Mouse (Mus musculus) liver, embryonic 15.5 days (tissue): Measurements from ENCODE around the gene Il15. TPM values are rescaled to one million over a fixed set of nuclear protein-coding genes. Genes with fewer than 3 reads are reported as not detected.

ENCODE experiments used
- ATAC-seq: fragments of 200-750 bp; cut with Nextera tagmentation; 2 replicates; pipeline ENCODE4 v1.8.0; 2017; ENCODE audit warnings: moderate number of reproducible peaks, mild to moderate bottlenecking, moderate library complexity; ENCODE audit not compliant: insufficient read depth
- H3K27ac ChIP-seq: fragments of 300-500 bp; sonication (generic); replicated peaks from 2 replicates; pipeline ENCODE4 v1.5.1; 2015; ENCODE audit warnings: mild to moderate bottlenecking, inconsistent platforms
- H3K27me3 ChIP-seq: fragments of 300-500 bp; sonication (generic); 2 replicates; pipeline ENCODE4 v1.6.1; 2015; ENCODE audit warnings: mild to moderate bottlenecking, inconsistent platforms
- H3K36me3 ChIP-seq: fragments of 300-500 bp; sonication (generic); replicated peaks from 2 replicates; pipeline ENCODE4 v1.6.1; 2015; ENCODE audit warnings: moderate library complexity, mild to moderate bottlenecking, inconsistent platforms
- H3K4me1 ChIP-seq: fragments of 300-500 bp; sonication (generic); replicated peaks from 2 replicates; pipeline ENCODE4 v1.6.1; 2015; ENCODE audit warnings: inconsistent platforms
- H3K4me2 ChIP-seq: fragments of 300-500 bp; sonication (generic); 2 replicates; pipeline ENCODE4 v1.6.1; 2015; ENCODE audit warnings: moderate library complexity, mild to moderate bottlenecking, inconsistent platforms
- H3K4me3 ChIP-seq: fragments of 300-500 bp; sonication (generic); replicated peaks from 2 replicates; pipeline ENCODE4 v1.5.1; 2015; ENCODE audit warnings: mild to moderate bottlenecking, inconsistent platforms
- H3K9ac ChIP-seq: fragments of 300-500 bp; sonication (generic); 2 replicates; pipeline ENCODE4 v1.6.1; 2015; ENCODE audit warnings: moderate library complexity, mild to moderate bottlenecking, inconsistent platforms
- H3K9me3 ChIP-seq: fragments of 300-500 bp; sonication (generic); replicated peaks from 2 replicates; pipeline ENCODE4 v1.6.1; 2016; ENCODE audit warnings: inconsistent platforms
- WGBS: fragments of 180-500 bp; shearing (Covaris S2); methylation state at CpG from one replicate; pipeline ENCODE4 v1.1.7; 2015; ENCODE audit warnings: mixed read lengths; ENCODE audit not compliant: insufficient replicate concordance; 5-methylcytosine and 5-hydroxymethylcytosine counted together
- polyA plus RNA-seq: library from polyadenylated mRNA; unstranded; fragments of >200 nt; fragmentation: Nextera tagmentation; extraction: Ambion mirVana; gene quantifications from 2 replicates; pipeline ENCODE4 v1.2.1, GENCODE M21; 2015

Il15 gene
- polyA plus RNA-seq, result 4.5 and 4.6 TPM in 2 replicates

- Histone ChIP-seq H3K27me3 (no peaks in the 10 kb centered on the region), H3K27ac (peak within 1 kb of the TSS; percentile 67), H3K4me2 (peak within 1 kb of the TSS; percentile 59), H3K9me3 (no peaks in the 10 kb centered on the region), H3K4me1 (no peaks in the 10 kb centered on the region), H3K36me3 (no peaks in the 10 kb centered on the region), H3K9ac (peak within 1 kb of the TSS; percentile 26), H3K4me3 (peak within 1 kb of the TSS; percentile 59)
- ATAC-seq, result peak; percentile 56
- 1% methylated on average over 13 of the region's 13 CpGs for WGBS
These were observed at the start of gene Il15 for GRCm38 (mm10) chr8:82402686-82403330. Il15 (minus strand) TSS chr8:82403222.

- no peak overlapping the region for H3K9ac ChIP-seq
- H3K9me3 ChIP-seq, result no peaks in the 10 kb centered on the region
- H3K27ac ChIP-seq, result no peak overlapping the region
- no peaks in the 10 kb centered on the region for H3K36me3 ChIP-seq
- no peak for ATAC-seq
- no peak overlapping the region for H3K4me3 ChIP-seq
- H3K27me3 ChIP-seq, result no peaks in the 10 kb centered on the region
- no peak overlapping the region for H3K4me2 ChIP-seq
- H3K4me1 ChIP-seq, result no peaks in the 10 kb centered on the region
These were observed 41.9 kb upstream of the Il15 start for GRCm38 (mm10) chr8:82444897-82445296.

GRCm38 (mm10) chr8:82416587-82417340 lies 13.7 kb upstream of the Il15 start:
- peak; percentile 74 for ATAC-seq
- Histone ChIP-seq H3K36me3 (no peaks in the 10 kb centered on the region), H3K4me2 (peak overlapping the region; percentile 20; the same call in 1 of the 2 replicates), H3K9ac (no peak overlapping the region), H3K9me3 (no peaks in the 10 kb centered on the region), H3K27me3 (no peaks in the 10 kb centered on the region), H3K4me3 (no peak overlapping the region), H3K27ac (peak overlapping the region; percentile 69), H3K4me1 (no peaks in the 10 kb centered on the region)
- 38% methylated on average over 5 of the region's 5 CpGs for WGBS

GRCm38 (mm10) chr8:82415485-82415884 lies 12.5 kb upstream of the Il15 start:
- H3K9me3 ChIP-seq, result no peaks in the 10 kb centered on the region
- no peak overlapping the region for H3K4me2 ChIP-seq
- ATAC-seq, result peak; percentile 65
- 0 out of 2 replicates have a peak overlapping the region, but pooled peaks have one; percentile 69 for H3K27ac ChIP-seq
- no peaks in the 10 kb centered on the region for H3K27me3 ChIP-seq
- H3K36me3 ChIP-seq, result no peaks in the 10 kb centered on the region
- WGBS, result 44% methylated on average over 1 of the region's 1 CpGs
- no peak overlapping the region for H3K9ac ChIP-seq
- H3K4me3 ChIP-seq, result no peak overlapping the region
- H3K4me1 ChIP-seq, result no peaks in the 10 kb centered on the region

GRCm38 (mm10) chr8:82410135-82410534 lies 7.1 kb upstream of the Il15 start:
- Histone ChIP-seq H3K4me2 (no peak overlapping the region), H3K4me1 (no peaks in the 10 kb centered on the region), H3K27me3 (no peaks in the 10 kb centered on the region), H3K4me3 (no peak overlapping the region), H3K9ac (no peak overlapping the region), H3K9me3 (no peaks in the 10 kb centered on the region), H3K36me3 (no peaks in the 10 kb centered on the region), H3K27ac (no peak overlapping the region)
- 65% methylated on average over 3 of the region's 3 CpGs for WGBS
- no peak for ATAC-seq

GRCm38 (mm10) chr8:82407060-82407459 lies 4.0 kb upstream of the Il15 start:
- no peaks in the 10 kb centered on the region for H3K36me3 ChIP-seq
- no peaks in the 10 kb centered on the region for H3K27me3 ChIP-seq
- no peak for ATAC-seq
- H3K4me1 ChIP-seq, result no peaks in the 10 kb centered on the region
- H3K9ac ChIP-seq, result no peak overlapping the region
- H3K9me3 ChIP-seq, result no peaks in the 10 kb centered on the region
- no peak overlapping the region for H3K4me2 ChIP-seq
- H3K4me3 ChIP-seq, result no peak overlapping the region
- H3K27ac ChIP-seq, result no peak overlapping the region
- WGBS, result 49% methylated on average over 1 of the region's 1 CpGs

GRCm38 (mm10) chr8:82404068-82404467 lies 1.0 kb upstream of the Il15 start:
- H3K9me3 ChIP-seq, result no peaks in the 10 kb centered on the region
- WGBS, result 77% methylated on average over 3 of the region's 3 CpGs
- H3K4me2 ChIP-seq, result no peak overlapping the region
- no peaks in the 10 kb centered on the region for H3K4me1 ChIP-seq
- no peak overlapping the region for H3K27ac ChIP-seq
- H3K4me3 ChIP-seq, result no peak overlapping the region
- no peak for ATAC-seq
- H3K27me3 ChIP-seq, result no peaks in the 10 kb centered on the region
- H3K9ac ChIP-seq, result no peak overlapping the region
- no peaks in the 10 kb centered on the region for H3K36me3 ChIP-seq

- no peaks in the 10 kb centered on the region for H3K4me1 ChIP-seq
- no peaks in the 10 kb centered on the region for H3K27me3 ChIP-seq
- H3K9ac ChIP-seq, result peak overlapping the region; percentile 26; the same call in 1 of the 2 replicates
- H3K9me3 ChIP-seq, result no peaks in the 10 kb centered on the region
- peak overlapping the region; percentile 59 for H3K4me3 ChIP-seq
- peak overlapping the region; percentile 59 for H3K4me2 ChIP-seq
- ATAC-seq, result peak; percentile 38; the same call in 1 of the 2 replicates
- 0% methylated on average over 13 of the region's 13 CpGs for WGBS
- peak overlapping the region; percentile 67 for H3K27ac ChIP-seq
- H3K36me3 ChIP-seq, result no peaks in the 10 kb centered on the region
These were observed 749 bp downstream of the Il15 start for GRCm38 (mm10) chr8:82402261-82402685.

GRCm38 (mm10) chr8:82401490-82401889 lies 1.5 kb downstream of the Il15 start:
- no peaks in the 10 kb centered on the region for H3K9me3 ChIP-seq
- H3K4me2 ChIP-seq, result peak overlapping the region; percentile 59
- peak overlapping the region; percentile 59 for H3K4me3 ChIP-seq
- H3K9ac ChIP-seq, result no peak overlapping the region
- no peaks in the 10 kb centered on the region for H3K27me3 ChIP-seq
- 0 out of 2 replicates have a peak overlapping the region, but pooled peaks have one; percentile 67 for H3K27ac ChIP-seq
- ATAC-seq, result no peak
- H3K4me1 ChIP-seq, result no peaks in the 10 kb centered on the region
- H3K36me3 ChIP-seq, result no peaks in the 10 kb centered on the region
- 4% methylated on average over 6 of the region's 6 CpGs for WGBS

- H3K9ac ChIP-seq, result no peak overlapping the region
- no peaks in the 10 kb centered on the region for H3K4me1 ChIP-seq
- peak overlapping the region; percentile 59 for H3K4me2 ChIP-seq
- 11% methylated on average over 2 of the region's 2 CpGs for WGBS
- H3K36me3 ChIP-seq, result no peaks in the 10 kb centered on the region
- no peak overlapping the region for H3K27ac ChIP-seq
- 0 out of 2 replicates have a peak, but pooled peaks have one; percentile 13 for ATAC-seq
- H3K4me3 ChIP-seq, result peak overlapping the region; percentile 20; the same call in 1 of the 2 replicates
- no peaks in the 10 kb centered on the region for H3K27me3 ChIP-seq
- no peaks in the 10 kb centered on the region for H3K9me3 ChIP-seq
These were observed 2.0 kb downstream of the Il15 start for GRCm38 (mm10) chr8:82401059-82401458.

- H3K4me1 ChIP-seq, result no peaks in the 10 kb centered on the region
- no peaks in the 10 kb centered on the region for H3K36me3 ChIP-seq
- H3K27ac ChIP-seq, result no peak overlapping the region
- no peak overlapping the region for H3K4me3 ChIP-seq
- no peaks in the 10 kb centered on the region for H3K9me3 ChIP-seq
- H3K27me3 ChIP-seq, result no peaks in the 10 kb centered on the region
- peak overlapping the region; percentile 30; the same call in 1 of the 2 replicates for H3K4me2 ChIP-seq
- ATAC-seq, result no peak
- H3K9ac ChIP-seq, result no peak overlapping the region
- WGBS, result 2% methylated on average over 2 of the region's 2 CpGs
These were observed 2.6 kb downstream of the Il15 start for GRCm38 (mm10) chr8:82400376-82400775.
